Mouse (Mus musculus): ENCODE measurements around the gene 1700013F07Rik. TPM values are rescaled to one million over a fixed set of nuclear protein-coding genes. Genes with fewer than 3 reads are reported as not detected.

Gene 1700013F07Rik
- polyA plus RNA-seq, 1 experiment, result 7.7 TPM

DNA sequence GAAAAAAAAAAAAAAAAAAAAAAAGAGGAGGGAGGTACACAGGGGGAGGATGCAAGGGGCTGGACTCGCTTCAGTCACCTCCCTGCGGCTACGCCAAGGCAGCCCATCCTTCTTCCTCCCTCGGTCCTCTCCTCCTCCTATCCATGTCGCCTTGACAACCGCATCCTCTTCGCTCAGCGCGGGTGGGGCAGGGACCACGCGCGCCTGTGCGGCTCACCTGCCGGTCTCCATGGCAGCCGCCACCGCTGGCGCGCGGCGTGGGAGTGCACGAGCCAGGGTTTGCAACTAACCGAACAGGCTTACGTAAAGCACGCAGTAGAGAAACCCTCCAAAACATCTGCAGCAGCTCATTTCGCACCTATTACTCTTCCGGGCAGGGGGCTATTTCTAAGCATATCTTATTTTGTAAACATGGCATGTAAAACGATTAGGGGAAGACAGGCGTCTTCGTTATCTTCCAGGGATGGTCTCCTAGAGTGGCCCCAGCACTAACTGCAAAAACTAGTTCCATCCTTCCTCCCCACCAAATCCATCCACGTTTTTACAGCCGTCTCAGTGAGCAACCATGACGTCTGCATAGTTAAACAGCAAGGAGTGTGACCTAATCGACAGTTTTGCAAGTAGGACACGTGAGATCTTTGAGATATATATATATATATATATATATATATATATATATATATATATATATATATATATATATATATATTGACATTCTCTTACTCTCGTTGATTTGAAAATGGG, 2.7 kb downstream of the 1700013F07Rik start, which contains the start of gene 5330417C22Rik:
Gene 5330417C22Rik, minus strand, starts transcription at position 20 of the 744 bp plus-strand sequence.
- Histone ChIP-seq H3K4me3 (replicated peaks; ENCODE audit: extremely low read depth, low read depth, low read length) (peak within 1 kb of the TSS; percentile 43), H3K4me1 (ENCODE audit: control insufficient read depth, insufficient read depth, low read length) (no peaks in the 10 kb centered on the region; the same call in 1 of the 2 replicates)
- DNase-seq, result peak; percentile 60
- 1% methylated on average over 35 of the region's 35 CpGs for WGBS
- TF ChIP-seq POLR2A (IDR thresholded peaks at IDR 0.05; ENCODE audit: borderline replicate concordance, extremely low read depth, low read depth, low read length), result no peak
- no peak for TF ChIP-seq CTCF (IDR thresholded peaks at IDR 0.05; ENCODE audit: insufficient read depth, low read length)

DNA sequence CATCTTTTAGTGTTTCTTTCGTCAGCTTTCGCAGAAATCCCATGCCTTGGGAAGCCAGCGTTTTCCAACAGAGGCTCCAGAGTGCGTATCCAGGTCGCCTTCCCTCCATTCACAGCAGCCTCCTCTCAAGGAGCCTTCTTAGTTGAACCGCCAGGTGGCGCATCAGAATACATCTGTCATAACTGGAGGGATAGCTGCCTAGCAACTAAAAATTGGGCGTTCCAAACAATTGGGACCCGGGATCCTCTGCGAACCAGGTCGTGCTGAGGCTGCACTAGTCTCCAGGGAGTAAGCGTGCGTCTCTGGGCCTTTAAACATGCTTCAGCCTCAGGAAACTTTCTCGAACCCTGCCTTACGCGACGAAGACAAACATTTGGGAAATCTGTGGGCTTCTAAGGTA, 3.4 kb downstream of the 1700013F07Rik start:
- Histone ChIP-seq H3K4me3 (replicated peaks; ENCODE audit: extremely low read depth, low read depth, low read length) (no peak overlapping the region), H3K4me1 (ENCODE audit: control insufficient read depth, insufficient read depth, low read length) (no peaks in the 10 kb centered on the region; the same call in 1 of the 2 replicates)
- peak; percentile 79 for DNase-seq
- peak; percentile 71 for TF ChIP-seq CTCF (IDR thresholded peaks at IDR 0.05; ENCODE audit: insufficient read depth, low read length)
- no peak for TF ChIP-seq POLR2A (IDR thresholded peaks at IDR 0.05; ENCODE audit: borderline replicate concordance, extremely low read depth, low read depth, low read length)
- 3% methylated on average over 17 of the region's 17 CpGs for WGBS

DNA sequence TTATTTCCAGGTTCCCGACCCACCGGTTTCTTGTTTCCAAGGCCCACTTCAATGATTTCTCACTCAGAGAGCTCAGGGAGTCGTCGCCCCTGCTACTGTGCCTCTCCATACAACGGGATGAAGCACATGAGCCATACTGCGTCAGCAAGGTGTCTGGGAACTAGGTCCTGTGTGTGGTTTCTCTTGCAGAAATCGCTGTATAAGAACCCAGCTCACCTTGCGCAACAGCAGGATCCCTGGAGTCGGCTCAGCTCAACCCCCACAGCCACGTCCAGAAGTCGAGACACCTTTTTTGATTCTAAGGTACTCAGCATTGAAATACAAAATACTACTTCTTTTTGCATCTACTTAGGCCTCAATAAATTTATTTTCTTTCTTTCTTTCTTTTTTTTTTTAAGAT, 8.3 kb downstream of the 1700013F07Rik start:
- 70% methylated on average over 11 of the region's 11 CpGs for WGBS
- TF ChIP-seq POLR2A (IDR thresholded peaks at IDR 0.05; ENCODE audit: borderline replicate concordance, extremely low read depth, low read depth, low read length) (no peak), CTCF (IDR thresholded peaks at IDR 0.05; ENCODE audit: insufficient read depth, low read length) (no peak)
- no peak for DNase-seq
- H3K4me1 ChIP-seq (ENCODE audit: control insufficient read depth, insufficient read depth, low read length), result no peaks in the 10 kb centered on the region
- no peak overlapping the region for H3K4me3 ChIP-seq (replicated peaks; ENCODE audit: extremely low read depth, low read depth, low read length)

DNA sequence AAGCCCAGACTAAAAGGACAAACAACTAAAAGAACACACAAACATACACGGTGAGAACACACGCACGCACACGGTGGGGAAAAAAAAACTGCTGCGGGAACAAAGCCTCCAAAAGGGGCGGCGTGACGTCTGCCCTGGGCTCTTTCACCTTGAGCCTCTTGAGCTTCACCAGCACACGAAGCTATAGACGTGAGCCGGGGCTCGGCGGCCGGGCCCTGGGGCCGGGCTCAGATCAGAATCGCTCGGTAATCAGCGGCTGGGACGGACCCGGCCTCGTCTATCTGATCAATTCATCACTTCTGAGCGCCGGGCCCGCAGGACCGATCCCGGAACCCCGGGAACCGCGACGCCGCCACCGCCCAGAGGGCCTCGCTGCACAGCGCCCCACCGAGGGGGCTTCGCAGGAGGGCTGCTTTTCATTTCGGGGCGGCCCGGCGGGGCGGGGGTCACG, 20.2 kb downstream of the 1700013F07Rik start:
- Histone ChIP-seq H3K4me3 (replicated peaks; ENCODE audit: extremely low read depth, low read depth, low read length) (peak overlapping the region; percentile 64), H3K4me1 (ENCODE audit: control insufficient read depth, insufficient read depth, low read length) (no peaks in the 10 kb centered on the region)
- no peak for DNase-seq
- WGBS, result under 1% methylated on average over 42 of the region's 42 CpGs
- TF ChIP-seq POLR2A (IDR thresholded peaks at IDR 0.05; ENCODE audit: borderline replicate concordance, extremely low read depth, low read depth, low read length), result no peak
- TF ChIP-seq CTCF (IDR thresholded peaks at IDR 0.05; ENCODE audit: insufficient read depth, low read length), result no peak

DNA sequence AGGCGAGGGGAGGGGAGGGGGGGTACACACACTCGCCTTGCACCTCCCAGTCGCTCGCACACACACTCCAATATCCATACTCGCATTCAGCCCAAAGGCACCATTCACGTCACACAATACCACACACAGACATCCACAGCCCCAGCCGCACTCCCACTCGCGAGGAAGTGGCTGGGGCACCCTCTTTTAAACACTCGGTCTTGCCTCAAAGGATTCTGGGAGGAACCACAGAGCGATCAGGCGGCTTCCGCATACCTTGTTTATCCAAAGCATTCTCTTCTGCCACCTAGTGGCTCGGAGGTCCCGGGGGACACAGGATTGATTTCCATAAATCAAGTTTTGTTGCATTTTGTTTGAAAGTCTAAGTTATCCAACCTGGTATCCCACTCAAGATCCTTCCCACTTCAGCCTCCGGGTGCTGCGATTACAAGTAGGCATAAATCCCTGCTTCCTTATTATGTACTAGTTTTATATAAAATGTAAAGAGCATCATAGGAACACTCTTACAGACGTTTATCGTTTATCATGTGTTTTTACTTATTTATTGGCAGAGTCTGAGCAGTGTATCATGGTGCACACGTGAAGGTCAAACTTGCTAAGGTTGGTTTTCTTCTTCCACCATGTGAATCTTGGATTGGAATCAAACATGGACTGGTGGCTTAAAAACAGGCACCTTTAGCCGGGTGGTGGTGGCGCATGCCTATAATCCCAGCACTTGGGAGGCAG, 20.8 kb downstream of the 1700013F07Rik start:
- peak; percentile 80 for TF ChIP-seq CTCF (IDR thresholded peaks at IDR 0.05; ENCODE audit: insufficient read depth, low read length)
- TF ChIP-seq POLR2A (IDR thresholded peaks at IDR 0.05; ENCODE audit: borderline replicate concordance, extremely low read depth, low read depth, low read length), result peak; percentile 100
- H3K4me1 ChIP-seq (ENCODE audit: control insufficient read depth, insufficient read depth, low read length), result no peaks in the 10 kb centered on the region
- H3K4me3 ChIP-seq (replicated peaks; ENCODE audit: extremely low read depth, low read depth, low read length), result peak overlapping the region; percentile 64
- 17% methylated on average over 22 of the region's 22 CpGs for WGBS
- DNase-seq, result peak; percentile 88

DNA sequence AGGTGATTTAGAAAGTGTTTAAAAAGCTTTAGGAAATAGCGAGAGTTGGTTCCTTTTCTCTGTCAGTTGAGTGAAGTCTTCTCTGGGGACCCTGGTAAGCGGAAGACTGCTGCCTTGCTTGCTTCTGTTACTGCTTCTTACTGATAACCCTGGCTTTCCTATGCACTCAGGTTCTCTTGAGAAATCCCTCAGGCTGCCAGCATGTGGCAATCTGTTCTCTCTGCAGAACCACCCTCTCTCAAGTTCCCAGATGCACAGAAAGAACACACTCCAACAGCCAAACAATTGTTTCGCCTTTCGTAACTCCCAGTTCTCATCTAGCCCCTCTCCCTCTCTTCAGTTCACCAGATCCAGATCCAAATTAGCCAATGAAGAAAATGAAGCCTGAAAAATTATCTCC, 23.9 kb downstream of the 1700013F07Rik start:
- no peak for TF ChIP-seq CTCF (IDR thresholded peaks at IDR 0.05; ENCODE audit: insufficient read depth, low read length)
- TF ChIP-seq POLR2A (IDR thresholded peaks at IDR 0.05; ENCODE audit: borderline replicate concordance, extremely low read depth, low read depth, low read length), result no peak
- Histone ChIP-seq H3K4me1 (ENCODE audit: control insufficient read depth, insufficient read depth, low read length) (0 out of 2 replicates have a peak, but pooled peaks cover 6% of the 10 kb centered on the region), H3K4me3 (replicated peaks; ENCODE audit: extremely low read depth, low read depth, low read length) (no peak overlapping the region)
- WGBS, result 87% methylated on average over 4 of the region's 4 CpGs
- DNase-seq, result no peak

DNA sequence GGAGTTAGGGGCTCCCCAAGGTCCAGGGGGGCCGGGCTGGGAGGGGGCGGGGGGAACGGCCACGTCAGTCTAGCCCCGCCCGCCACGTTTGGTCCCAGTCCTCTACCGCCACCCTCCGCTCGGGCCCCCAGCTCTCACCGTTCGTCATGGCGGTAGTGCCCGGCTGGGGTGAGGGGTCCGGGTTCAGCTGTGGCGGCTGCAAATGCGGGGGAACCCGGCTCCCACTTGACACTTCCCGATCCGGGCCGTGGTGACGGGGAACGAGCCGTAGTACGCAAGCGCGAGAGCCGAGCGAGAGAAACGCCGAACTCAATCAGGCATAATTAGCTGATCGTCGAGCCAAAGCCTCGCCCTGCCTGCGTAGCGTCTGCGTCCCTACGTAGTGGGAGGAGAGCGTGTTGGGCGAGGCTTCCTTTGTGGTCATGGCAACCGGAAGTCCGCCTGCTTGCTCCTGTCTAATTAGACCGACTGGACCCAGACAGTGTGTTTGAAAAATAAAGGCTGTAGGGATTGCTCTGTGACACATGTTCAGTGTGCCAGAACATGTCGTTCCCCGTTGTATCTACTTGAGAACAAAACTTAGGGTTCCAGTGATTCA, 28.3 kb downstream of the 1700013F07Rik start, which contains the start of gene Tmem167b:
Gene Tmem167b, minus strand, starts transcription at position 334 of the 598 bp plus-strand sequence.
- no peak for TF ChIP-seq CTCF (IDR thresholded peaks at IDR 0.05; ENCODE audit: insufficient read depth, low read length)
- peak; percentile 29; the same call in 1 of the 2 replicates for TF ChIP-seq POLR2A (IDR thresholded peaks at IDR 0.05; ENCODE audit: borderline replicate concordance, extremely low read depth, low read depth, low read length)
- Histone ChIP-seq H3K4me3 (replicated peaks; ENCODE audit: extremely low read depth, low read depth, low read length) (peak within 1 kb of the TSS; percentile 99), H3K4me1 (ENCODE audit: control insufficient read depth, insufficient read depth, low read length) (0 out of 2 replicates have a peak, but pooled peaks cover 6% of the 10 kb centered on the region)
- under 1% methylated on average over 45 of the region's 45 CpGs for WGBS
- DNase-seq, result peak; percentile 96

DNA sequence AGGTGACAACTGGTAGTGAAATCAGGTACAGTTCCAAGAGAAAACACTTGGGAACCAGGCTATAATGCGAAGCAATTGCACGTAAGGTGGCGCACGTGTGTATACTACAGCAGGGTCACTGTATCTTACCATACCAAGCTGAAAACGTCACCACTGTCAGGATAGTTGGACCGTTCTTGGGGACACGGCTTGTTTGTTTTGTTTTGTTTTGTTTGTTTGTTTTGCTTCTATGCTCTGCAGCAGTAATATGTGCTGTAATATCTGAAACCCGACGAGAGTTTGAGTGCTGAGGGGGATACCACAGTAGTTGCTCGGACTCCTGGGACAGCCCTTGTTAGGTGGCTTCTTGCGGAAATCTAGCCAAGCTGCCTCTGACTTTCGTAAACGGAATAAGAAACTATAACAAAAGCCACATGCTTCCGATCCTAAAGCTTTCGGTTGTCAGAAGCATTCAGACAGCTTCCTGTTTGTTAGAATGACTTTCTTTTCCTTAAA, 28.9 kb downstream of the 1700013F07Rik start:
- H3K4me3 ChIP-seq (replicated peaks; ENCODE audit: extremely low read depth, low read depth, low read length), result peak overlapping the region; percentile 59
- DNase-seq, result peak; percentile 29

DNA sequence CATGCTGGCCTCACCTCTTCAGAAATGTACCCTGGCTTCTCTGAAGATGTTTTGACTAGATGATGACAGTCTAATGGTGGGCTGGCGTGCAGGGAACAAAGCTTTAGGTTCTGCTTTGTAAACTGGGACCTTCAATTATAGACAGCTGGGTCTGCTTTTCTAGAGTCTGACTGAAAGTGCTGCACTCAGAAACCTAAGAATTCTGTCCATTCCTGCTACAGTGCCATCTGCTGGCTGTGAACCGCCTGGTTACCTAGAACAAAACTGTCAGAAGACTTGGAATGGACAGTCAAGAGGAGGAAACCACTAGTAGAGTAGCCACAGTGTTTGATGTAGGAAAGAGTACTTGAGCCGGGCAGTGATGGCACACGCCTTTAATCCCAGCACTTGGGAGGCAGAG, 29.4 kb downstream of the 1700013F07Rik start:
- DNase-seq, result peak; percentile 80
- Histone ChIP-seq H3K4me1 (ENCODE audit: control insufficient read depth, insufficient read depth, low read length) (0 out of 2 replicates have a peak, but pooled peaks cover 6% of the 10 kb centered on the region), H3K4me3 (replicated peaks; ENCODE audit: extremely low read depth, low read depth, low read length) (peak overlapping the region; percentile 47)
- TF ChIP-seq CTCF (IDR thresholded peaks at IDR 0.05; ENCODE audit: insufficient read depth, low read length), result peak; percentile 33; the same call in 1 of the 2 replicates
- TF ChIP-seq POLR2A (IDR thresholded peaks at IDR 0.05; ENCODE audit: borderline replicate concordance, extremely low read depth, low read depth, low read length), result no peak
- 0% methylated on average over 4 of the region's 4 CpGs for WGBS

More for the DNA sequence above, 28.9 kb downstream of the 1700013F07Rik start:
- TF ChIP-seq POLR2A (IDR thresholded peaks at IDR 0.05; ENCODE audit: borderline replicate concordance, extremely low read depth, low read depth, low read length), result no peak
- 0 out of 2 replicates have a peak, but pooled peaks cover 6% of the 10 kb centered on the region for H3K4me1 ChIP-seq (ENCODE audit: control insufficient read depth, insufficient read depth, low read length)
- WGBS, result 1% methylated on average over 15 of the region's 15 CpGs

Data from lung, adult 2 months (tissue).